Mouse (Mus musculus): ENCODE data around the gene Tmem237. TPM values are rescaled to one million over a fixed set of nuclear protein-coding genes. Genes with fewer than 3 reads are reported as not detected.

Tmem237 gene
- total and polyA plus RNA-seq, 2 experiments from 2014 or later: 6.6 to 7.6 TPM

- Histone ChIP-seq H3K9ac (replicated peaks; ENCODE audit: low read depth, low read length) (no peak overlapping the region), H3K4me1 (ENCODE audit: control insufficient read depth, insufficient read depth) (no peaks in the 10 kb centered on the region), H3K4me3 (ENCODE audit: low read depth, low read length) (no peak overlapping the region), H3K9me3 (replicated peaks; ENCODE audit: control insufficient read depth, low read length) (no peaks in the 10 kb centered on the region), H3K4me2 (ENCODE audit: low read depth, low read length) (no peak overlapping the region), H3K36me3 (replicated peaks; ENCODE audit: control insufficient read depth, insufficient read depth, low read length) (peaks cover 5% of the 10 kb centered on the region), H3K27ac (ENCODE audit: low read depth) (no peak overlapping the region), H3K27me3 (ENCODE audit: control insufficient read depth, insufficient read depth, low read length) (no peaks in the 10 kb centered on the region)
- DNase-seq (ENCODE audit: low spot score): no peak
- 94% methylated on average over 5 of the region's 5 CpGs for WGBS
- no peak for TF ChIP-seq EP300 (IDR thresholded peaks at IDR 0.05; ENCODE audit: low read depth)
- TF ChIP-seq CTCF (IDR thresholded peaks at IDR 0.05; ENCODE audit: low read depth): no peak
- ATAC-seq (ENCODE audit: insufficient read depth, low read depth): no peak
These were observed 19.2 kb downstream of the Tmem237 start for GRCm38 (mm10) chr1:59101020-59101419.

GRCm38 (mm10) chr1:59094705-59095104, 25.5 kb downstream of the Tmem237 start, which contains the start of gene C2cd6:
TSS of gene C2cd6 (minus strand) at chr1:59094900.
- Histone ChIP-seq H3K27me3 (ENCODE audit: control insufficient read depth, insufficient read depth, low read length) (no peaks in the 10 kb centered on the region), H3K4me1 (ENCODE audit: control insufficient read depth, insufficient read depth) (no peaks in the 10 kb centered on the region), H3K27ac (ENCODE audit: low read depth) (no peak within 1 kb of the TSS), H3K4me2 (ENCODE audit: low read depth, low read length) (no peak within 1 kb of the TSS), H3K9ac (replicated peaks; ENCODE audit: low read depth, low read length) (no peak within 1 kb of the TSS), H3K9me3 (replicated peaks; ENCODE audit: control insufficient read depth, low read length) (no peaks in the 10 kb centered on the region), H3K4me3 (ENCODE audit: low read depth, low read length) (no peak within 1 kb of the TSS), H3K36me3 (replicated peaks; ENCODE audit: control insufficient read depth, insufficient read depth, low read length) (no peaks in the 10 kb centered on the region)
- WGBS: 86% methylated on average over 19 of the region's 19 CpGs
- ATAC-seq (ENCODE audit: insufficient read depth, low read depth) (no peak), DNase-seq (ENCODE audit: low spot score) (no peak)
- no peak for TF ChIP-seq EP300 (IDR thresholded peaks at IDR 0.05; ENCODE audit: low read depth)
- no peak for TF ChIP-seq CTCF (IDR thresholded peaks at IDR 0.05; ENCODE audit: low read depth)

GRCm38 (mm10) chr1:59070867-59071266, 49.3 kb downstream of the Tmem237 start:
- Histone ChIP-seq H3K27me3 (ENCODE audit: control insufficient read depth, insufficient read depth, low read length) (no peaks in the 10 kb centered on the region), H3K9ac (replicated peaks; ENCODE audit: low read depth, low read length) (no peak overlapping the region), H3K4me1 (ENCODE audit: control insufficient read depth, insufficient read depth) (no peaks in the 10 kb centered on the region), H3K36me3 (replicated peaks; ENCODE audit: control insufficient read depth, insufficient read depth, low read length) (no peaks in the 10 kb centered on the region), H3K27ac (ENCODE audit: low read depth) (no peak overlapping the region), H3K4me2 (ENCODE audit: low read depth, low read length) (no peak overlapping the region), H3K9me3 (replicated peaks; ENCODE audit: control insufficient read depth, low read length) (no peaks in the 10 kb centered on the region), H3K4me3 (ENCODE audit: low read depth, low read length) (no peak overlapping the region)
- 23% methylated on average over 3 of the region's 3 CpGs for WGBS
- ATAC-seq (ENCODE audit: insufficient read depth, low read depth): no peak
- DNase-seq (ENCODE audit: low spot score): no peak
- TF ChIP-seq CTCF (IDR thresholded peaks at IDR 0.05; ENCODE audit: low read depth) (peak; percentile 47), EP300 (IDR thresholded peaks at IDR 0.05; ENCODE audit: low read depth) (no peak)

GRCm38 (mm10) chr1:59067976-59068375, 52.2 kb downstream of the Tmem237 start:
- no peaks in the 10 kb centered on the region for H3K36me3 ChIP-seq (replicated peaks; ENCODE audit: control insufficient read depth, insufficient read depth, low read length)
- H3K27me3 ChIP-seq (ENCODE audit: control insufficient read depth, insufficient read depth, low read length): no peaks in the 10 kb centered on the region
- H3K4me2 ChIP-seq (ENCODE audit: low read depth, low read length): no peak overlapping the region
- H3K9me3 ChIP-seq (replicated peaks; ENCODE audit: control insufficient read depth, low read length): no peaks in the 10 kb centered on the region
- 1% methylated on average over 3 of the region's 3 CpGs for WGBS
- no peaks in the 10 kb centered on the region for H3K4me1 ChIP-seq (ENCODE audit: control insufficient read depth, insufficient read depth)
- H3K4me3 ChIP-seq (ENCODE audit: low read depth, low read length): no peak overlapping the region
- DNase-seq (ENCODE audit: low spot score) (peak; percentile 41), ATAC-seq (ENCODE audit: insufficient read depth, low read depth) (no peak)
- H3K9ac ChIP-seq (replicated peaks; ENCODE audit: low read depth, low read length): no peak overlapping the region
- TF ChIP-seq CTCF (IDR thresholded peaks at IDR 0.05; ENCODE audit: low read depth): peak; percentile 75
- TF ChIP-seq EP300 (IDR thresholded peaks at IDR 0.05; ENCODE audit: low read depth): no peak
- H3K27ac ChIP-seq (ENCODE audit: low read depth): no peak overlapping the region

GRCm38 (mm10) chr1:59063697-59064096, 56.5 kb downstream of the Tmem237 start:
- H3K4me3 ChIP-seq (ENCODE audit: low read depth, low read length): no peak overlapping the region
- DNase-seq (ENCODE audit: low spot score) (no peak), ATAC-seq (ENCODE audit: insufficient read depth, low read depth) (no peak)
- no peak overlapping the region for H3K4me2 ChIP-seq (ENCODE audit: low read depth, low read length)
- H3K4me1 ChIP-seq (ENCODE audit: control insufficient read depth, insufficient read depth): no peaks in the 10 kb centered on the region
- no peaks in the 10 kb centered on the region for H3K27me3 ChIP-seq (ENCODE audit: control insufficient read depth, insufficient read depth, low read length)
- H3K9me3 ChIP-seq (replicated peaks; ENCODE audit: control insufficient read depth, low read length): no peaks in the 10 kb centered on the region
- no peak overlapping the region for H3K9ac ChIP-seq (replicated peaks; ENCODE audit: low read depth, low read length)
- no peaks in the 10 kb centered on the region for H3K36me3 ChIP-seq (replicated peaks; ENCODE audit: control insufficient read depth, insufficient read depth, low read length)
- 51% methylated on average over 3 of the region's 3 CpGs for WGBS
- TF ChIP-seq CTCF (IDR thresholded peaks at IDR 0.05; ENCODE audit: low read depth): no peak
- no peak for TF ChIP-seq EP300 (IDR thresholded peaks at IDR 0.05; ENCODE audit: low read depth)
- no peak overlapping the region for H3K27ac ChIP-seq (ENCODE audit: low read depth)

GRCm38 (mm10) chr1:59056955-59057354, 63.3 kb downstream of the Tmem237 start:
- no peaks in the 10 kb centered on the region for H3K9me3 ChIP-seq (replicated peaks; ENCODE audit: control insufficient read depth, low read length)
- no peak overlapping the region for H3K27ac ChIP-seq (ENCODE audit: low read depth)
- H3K9ac ChIP-seq (replicated peaks; ENCODE audit: low read depth, low read length): no peak overlapping the region
- H3K4me1 ChIP-seq (ENCODE audit: control insufficient read depth, insufficient read depth): no peaks in the 10 kb centered on the region
- H3K27me3 ChIP-seq (ENCODE audit: control insufficient read depth, insufficient read depth, low read length): no peaks in the 10 kb centered on the region
- H3K4me2 ChIP-seq (ENCODE audit: low read depth, low read length): no peak overlapping the region
- ATAC-seq (ENCODE audit: insufficient read depth, low read depth) (no peak), DNase-seq (ENCODE audit: low spot score) (no peak)
- TF ChIP-seq EP300 (IDR thresholded peaks at IDR 0.05; ENCODE audit: low read depth): no peak
- TF ChIP-seq CTCF (IDR thresholded peaks at IDR 0.05; ENCODE audit: low read depth): no peak
- no peak overlapping the region for H3K4me3 ChIP-seq (ENCODE audit: low read depth, low read length)
- no peaks in the 10 kb centered on the region for H3K36me3 ChIP-seq (replicated peaks; ENCODE audit: control insufficient read depth, insufficient read depth, low read length)
- 43% methylated on average over 2 of the region's 2 CpGs for WGBS

Measured in heart, postnatal 0 days (tissue).